Mouse (Mus musculus): Measurements from ENCODE around the gene Sphk2. TPM values are rescaled to one million over a fixed set of nuclear protein-coding genes. Genes with fewer than 3 reads are reported as not detected.

Gene Sphk2
- total and polyA plus RNA-seq, 2 experiments from 2014 or later = 15.8 to 23.5 TPM

- Histone ChIP-seq H3K4me1 (ENCODE audit: insufficient read depth, low read length) (peaks cover 26% of the 10 kb centered on the region), H3K4me2 (ENCODE audit: low read depth, low read length, poor library complexity, severe bottlenecking) (peak overlapping the region; percentile 81), H3K27me3 (ENCODE audit: insufficient read depth, low read length) (no peaks in the 10 kb centered on the region), H3K36me3 (ENCODE audit: insufficient read depth, low read length) (peaks cover 31% of the 10 kb centered on the region), H3K4me3 (ENCODE audit: low read depth, low read length) (peak overlapping the region; percentile 61; the same call in 1 of the 2 replicates), H3K27ac (ENCODE audit: low read depth, low read length) (peak overlapping the region; percentile 65; the same call in 1 of the 2 replicates), H3K9me3 (ENCODE audit: low read length) (no peaks in the 10 kb centered on the region), H3K9ac (replicated peaks; ENCODE audit: low read length, poor library complexity, severe bottlenecking) (0 out of 2 replicates have a peak overlapping the region, but pooled peaks have one; percentile 8)
- 47% methylated on average over 13 of the region's 13 CpGs for WGBS
- DNase-seq (ENCODE audit: low spot score) (no peak), ATAC-seq (ENCODE audit: low FRiP score) (no peak)
- no peak for TF ChIP-seq CTCF (IDR thresholded peaks at IDR 0.05)
Measured at GRCm38 (mm10) chr7:45708221-45708761, 9.5 kb downstream of the Sphk2 start.

GRCm38 (mm10) chr7:45707375-45707967 lies 10.3 kb downstream of the Sphk2 start:
- peak overlapping the region; percentile 61 for H3K4me3 ChIP-seq (ENCODE audit: low read depth, low read length)
- ATAC-seq (ENCODE audit: low FRiP score) (0 out of 2 replicates have a peak, but pooled peaks have one; percentile 5), DNase-seq (ENCODE audit: low spot score) (peak; percentile 91)
- H3K4me2 ChIP-seq (ENCODE audit: low read depth, low read length, poor library complexity, severe bottlenecking) = peak overlapping the region; percentile 81
- peaks cover 30% of the 10 kb centered on the region for H3K4me1 ChIP-seq (ENCODE audit: insufficient read depth, low read length)
- peak overlapping the region; percentile 65 for H3K27ac ChIP-seq (ENCODE audit: low read depth, low read length)
- no peak for TF ChIP-seq CTCF (IDR thresholded peaks at IDR 0.05)
- H3K9me3 ChIP-seq (ENCODE audit: low read length) = no peaks in the 10 kb centered on the region
- peaks cover 23% of the 10 kb centered on the region for H3K36me3 ChIP-seq (ENCODE audit: insufficient read depth, low read length)
- H3K27me3 ChIP-seq (ENCODE audit: insufficient read depth, low read length) = no peaks in the 10 kb centered on the region
- WGBS = under 1% methylated on average over 27 of the region's 27 CpGs
- 0 out of 2 replicates have a peak overlapping the region, but pooled peaks have one; percentile 8 for H3K9ac ChIP-seq (replicated peaks; ENCODE audit: low read length, poor library complexity, severe bottlenecking)

- Histone ChIP-seq H3K27ac (ENCODE audit: low read depth, low read length) (peak overlapping the region; percentile 65), H3K4me1 (ENCODE audit: insufficient read depth, low read length) (peaks cover 30% of the 10 kb centered on the region), H3K4me3 (ENCODE audit: low read depth, low read length) (peak overlapping the region; percentile 61), H3K9me3 (ENCODE audit: low read length) (no peaks in the 10 kb centered on the region), H3K4me2 (ENCODE audit: low read depth, low read length, poor library complexity, severe bottlenecking) (peak overlapping the region; percentile 81), H3K36me3 (ENCODE audit: insufficient read depth, low read length) (peaks cover 16% of the 10 kb centered on the region), H3K27me3 (ENCODE audit: insufficient read depth, low read length) (no peaks in the 10 kb centered on the region), H3K9ac (replicated peaks; ENCODE audit: low read length, poor library complexity, severe bottlenecking) (peak overlapping the region; percentile 71)
- TF ChIP-seq CTCF (IDR thresholded peaks at IDR 0.05) = no peak; the same call in 1 of the 2 replicates
- no peak for ATAC-seq (ENCODE audit: low FRiP score)
- peak; percentile 83 for DNase-seq (ENCODE audit: low spot score)
- WGBS = 2% methylated on average over 19 of the region's 45 CpGs
Measured at GRCm38 (mm10) chr7:45706721-45707241, 11.0 kb downstream of the Sphk2 start.

- H3K27me3 ChIP-seq (ENCODE audit: insufficient read depth, low read length) = no peaks in the 10 kb centered on the region
- no peak for TF ChIP-seq CTCF (IDR thresholded peaks at IDR 0.05)
- DNase-seq (ENCODE audit: low spot score) (no peak), ATAC-seq (ENCODE audit: low FRiP score) (no peak)
- peaks cover 7% of the 10 kb centered on the region for H3K36me3 ChIP-seq (ENCODE audit: insufficient read depth, low read length)
- peak overlapping the region; percentile 91; the same call in 1 of the 2 replicates for H3K27ac ChIP-seq (ENCODE audit: low read depth, low read length)
- peak overlapping the region; percentile 61 for H3K4me3 ChIP-seq (ENCODE audit: low read depth, low read length)
- H3K9me3 ChIP-seq (ENCODE audit: low read length) = no peaks in the 10 kb centered on the region
- peak overlapping the region; percentile 81 for H3K4me2 ChIP-seq (ENCODE audit: low read depth, low read length, poor library complexity, severe bottlenecking)
- H3K4me1 ChIP-seq (ENCODE audit: insufficient read depth, low read length) = peaks cover 33% of the 10 kb centered on the region
- WGBS = 1% methylated on average over 7 of the region's 7 CpGs
- peak overlapping the region; percentile 71 for H3K9ac ChIP-seq (replicated peaks; ENCODE audit: low read length, poor library complexity, severe bottlenecking)
Measured at GRCm38 (mm10) chr7:45705873-45706281, 11.9 kb downstream of the Sphk2 start.

GRCm38 (mm10) chr7:45705443-45705864 lies 12.3 kb downstream of the Sphk2 start:
- peak overlapping the region; percentile 71 for H3K9ac ChIP-seq (replicated peaks; ENCODE audit: low read length, poor library complexity, severe bottlenecking)
- DNase-seq (ENCODE audit: low spot score) (no peak), ATAC-seq (ENCODE audit: low FRiP score) (no peak)

More at GRCm38 (mm10) chr7:45705443-45705864, 12.3 kb downstream of the Sphk2 start:
- Histone ChIP-seq H3K9me3 (ENCODE audit: low read length) (no peaks in the 10 kb centered on the region), H3K4me3 (ENCODE audit: low read depth, low read length) (peak overlapping the region; percentile 61), H3K4me1 (ENCODE audit: insufficient read depth, low read length) (peaks cover 33% of the 10 kb centered on the region), H3K27me3 (ENCODE audit: insufficient read depth, low read length) (no peaks in the 10 kb centered on the region), H3K36me3 (ENCODE audit: insufficient read depth, low read length) (peaks cover 2% of the 10 kb centered on the region), H3K27ac (ENCODE audit: low read depth, low read length) (peak overlapping the region; percentile 91), H3K4me2 (ENCODE audit: low read depth, low read length, poor library complexity, severe bottlenecking) (peak overlapping the region; percentile 81)
- WGBS = under 1% methylated on average over 21 of the region's 21 CpGs
- no peak for TF ChIP-seq CTCF (IDR thresholded peaks at IDR 0.05)
